Mouse (Mus musculus): ENCODE results near the gene Gm10197.

Gene Gm10197

DNA sequence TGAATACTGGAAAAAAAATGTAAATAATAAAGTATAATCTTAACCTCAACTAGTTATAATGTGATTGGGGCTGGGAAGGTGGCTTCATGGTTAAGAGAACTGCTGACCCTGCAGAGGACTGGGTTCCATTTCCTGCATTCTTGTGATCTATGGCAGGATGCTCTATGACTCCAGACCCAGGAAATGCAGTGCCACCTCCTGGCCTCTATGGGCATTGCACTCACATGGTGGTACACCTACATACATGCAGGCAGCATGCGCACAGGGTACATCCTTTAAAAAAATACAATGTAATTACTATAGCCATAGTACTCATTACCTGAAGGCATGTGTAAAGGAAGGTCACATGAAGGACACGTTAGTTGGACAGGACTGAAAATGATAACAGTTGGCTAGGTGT is 8.6 kb downstream of the Gm10197 start:
- in situ Hi-C loops (cut with MboI; ENCODE audit: low sequenced_read_pairs): loop anchor here (25.0 kb wide), 1 partner anchor 351 kb away; no protein-coding TSS in a partner anchor

DNA sequence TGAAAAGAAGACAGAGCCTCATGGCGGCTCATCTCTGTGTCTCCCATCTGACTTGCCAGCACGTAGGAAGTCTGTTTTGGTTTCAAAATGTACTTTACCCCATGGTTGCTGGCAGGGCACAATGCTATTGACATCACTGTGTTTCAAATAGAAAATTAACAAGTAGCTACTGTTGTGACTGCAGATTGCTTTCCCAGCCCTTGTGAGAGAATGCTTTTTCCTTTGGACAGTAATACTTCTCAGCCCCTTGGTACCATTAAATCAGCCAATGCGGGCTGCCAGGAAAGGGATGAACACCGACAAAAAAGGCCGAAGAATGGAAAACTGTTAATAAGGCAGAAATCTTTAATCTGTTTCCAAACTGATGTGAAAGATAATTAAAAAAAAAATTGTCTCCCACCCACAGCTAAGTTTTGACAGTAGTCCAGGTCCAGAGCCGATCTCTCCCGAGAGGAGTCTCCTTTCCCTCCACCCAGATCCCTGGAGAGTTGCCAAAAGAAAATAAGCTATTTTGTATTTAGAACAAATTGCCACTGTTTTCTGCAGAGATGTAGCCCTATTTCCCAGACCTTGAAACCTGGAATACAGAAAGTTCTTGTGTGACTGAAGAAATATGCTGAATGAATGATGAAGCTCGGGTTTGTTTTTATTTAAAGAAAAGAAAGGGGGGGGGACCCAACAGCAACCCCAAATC is 11.2 kb downstream of the Gm10197 start:
- in situ Hi-C loops (cut with MboI; ENCODE audit: low sequenced_read_pairs): loop anchor here (25.0 kb wide), 1 partner anchor 348 kb away; no protein-coding TSS in a partner anchor

DNA sequence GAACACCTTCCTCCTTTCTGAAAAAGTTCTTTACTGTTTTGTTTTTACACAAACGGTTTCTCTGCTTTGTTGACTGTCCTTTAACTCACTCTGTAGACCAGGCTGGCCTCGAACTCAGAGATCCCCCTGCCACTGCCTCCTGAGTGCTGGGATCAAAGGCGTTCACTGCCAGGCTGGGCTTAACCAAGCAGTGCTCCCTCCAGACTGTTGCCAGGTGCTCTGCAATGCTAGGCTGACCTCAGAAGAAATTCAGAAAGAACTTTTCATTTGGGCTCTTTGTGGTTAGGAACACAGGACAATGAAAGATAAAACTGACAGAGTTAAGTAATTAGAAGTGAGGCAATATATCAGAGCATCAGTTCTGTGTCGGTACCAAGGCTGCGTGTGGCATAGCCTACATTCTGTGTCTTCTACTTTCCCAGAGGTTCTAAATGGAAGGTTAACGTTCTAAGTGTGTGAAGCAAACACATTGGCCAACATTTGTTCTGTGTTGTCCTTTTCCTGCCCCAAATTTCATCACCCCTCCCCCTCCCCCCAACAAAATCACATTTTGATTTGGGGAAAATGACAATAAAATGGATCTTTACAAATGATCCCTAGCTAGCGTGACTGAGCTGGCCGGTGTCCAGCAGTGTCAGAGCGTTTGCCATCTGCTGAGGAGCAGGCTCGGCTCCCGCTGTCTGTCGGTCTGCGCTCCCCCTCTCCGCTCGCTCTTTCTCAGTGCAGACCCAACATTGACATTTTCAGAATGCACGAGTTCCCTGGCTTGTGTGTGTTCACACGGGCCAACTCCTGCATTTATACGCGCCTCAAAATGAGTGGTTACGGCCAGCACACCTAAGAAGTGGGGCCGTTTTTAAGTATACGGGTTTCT is 12.2 kb downstream of the Gm10197 start:
- in situ Hi-C loops (cut with MboI; ENCODE audit: low sequenced_read_pairs): loop anchor here (25.0 kb wide), 1 partner anchor 347 kb away; no protein-coding TSS in a partner anchor

DNA sequence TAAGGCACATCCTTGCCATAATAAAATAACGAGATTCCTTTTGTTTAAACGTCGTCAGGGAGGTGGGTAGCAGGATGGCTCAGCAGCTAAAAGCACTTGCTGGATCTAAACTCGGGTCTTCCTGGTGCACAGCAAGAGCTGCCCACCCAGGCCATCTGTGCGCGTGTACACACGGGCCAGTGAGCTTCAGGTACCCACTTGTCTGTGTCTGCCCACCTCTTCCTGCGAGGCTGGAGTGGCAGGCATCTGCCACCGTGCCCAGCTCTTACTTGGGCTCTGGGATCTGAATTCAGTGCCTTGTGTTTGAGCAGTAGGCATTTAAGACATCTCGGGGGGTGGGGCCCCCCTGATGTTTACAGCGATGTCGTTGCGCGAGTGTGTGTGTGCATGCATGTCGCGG is 16.5 kb downstream of the Gm10197 start:
- in situ Hi-C loops (cut with MboI; ENCODE audit: low sequenced_read_pairs): loop anchor here (25.0 kb wide), 1 partner anchor 343 kb away; no protein-coding TSS in a partner anchor

DNA sequence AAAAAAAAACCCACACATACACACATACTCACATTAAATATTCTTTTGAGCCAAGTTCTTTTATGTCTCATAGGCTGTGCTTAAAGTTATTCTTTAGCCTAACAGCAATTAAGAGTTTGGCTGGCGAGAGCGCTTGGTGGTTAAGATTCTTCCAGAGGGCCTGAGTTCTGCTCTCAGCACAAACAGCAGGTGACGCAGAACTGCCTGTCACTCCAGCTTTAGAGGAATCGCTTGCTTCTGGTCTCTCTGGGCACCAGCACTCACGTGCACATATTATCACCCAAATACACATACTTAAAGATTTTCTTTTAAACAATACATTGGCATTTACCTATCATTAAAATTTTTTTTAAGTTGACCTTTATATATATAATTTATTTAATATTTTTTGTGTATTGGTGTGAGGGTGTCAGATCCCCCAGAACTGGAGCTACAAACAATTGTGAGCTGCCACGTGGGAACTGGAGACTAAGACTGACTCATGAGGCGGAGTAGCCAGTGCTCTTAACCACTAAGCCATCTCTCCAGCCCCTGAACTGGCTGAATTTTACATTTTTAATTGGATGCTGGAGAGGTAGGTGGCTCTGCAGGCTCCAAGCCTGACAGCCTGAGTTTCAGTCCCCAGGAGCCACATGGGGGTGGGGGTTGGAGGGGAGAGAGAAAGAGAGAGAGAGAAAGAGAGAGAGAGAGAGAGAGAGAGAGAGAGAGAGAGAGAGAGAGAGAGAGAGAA is 17.1 kb downstream of the Gm10197 start:
- in situ Hi-C loops (cut with MboI; ENCODE audit: low sequenced_read_pairs): loop anchor here (25.0 kb wide), 1 partner anchor 342 kb away; no protein-coding TSS in a partner anchor

DNA sequence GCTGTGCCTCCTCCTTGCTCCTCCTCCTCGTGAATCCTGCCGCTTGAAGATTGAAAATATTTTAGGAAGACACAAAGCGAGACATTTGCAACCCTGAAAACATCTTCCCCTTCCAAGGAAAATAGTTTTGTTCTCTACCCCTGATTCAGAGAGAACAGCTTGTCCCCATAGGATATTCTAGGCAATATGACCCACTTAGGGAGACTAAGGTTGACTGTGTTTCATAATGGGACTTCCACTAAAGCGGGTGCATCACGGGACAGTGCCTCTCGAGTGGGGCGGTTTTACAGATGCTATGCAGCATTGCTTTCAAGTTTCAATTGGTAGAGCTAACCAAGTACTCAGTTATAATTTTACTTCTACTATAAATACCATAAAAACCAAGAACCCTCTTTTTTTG is 17.7 kb downstream of the Gm10197 start:
- in situ Hi-C loops (cut with MboI; ENCODE audit: low sequenced_read_pairs): loop anchor here (25.0 kb wide), 1 partner anchor 342 kb away; no protein-coding TSS in a partner anchor

DNA sequence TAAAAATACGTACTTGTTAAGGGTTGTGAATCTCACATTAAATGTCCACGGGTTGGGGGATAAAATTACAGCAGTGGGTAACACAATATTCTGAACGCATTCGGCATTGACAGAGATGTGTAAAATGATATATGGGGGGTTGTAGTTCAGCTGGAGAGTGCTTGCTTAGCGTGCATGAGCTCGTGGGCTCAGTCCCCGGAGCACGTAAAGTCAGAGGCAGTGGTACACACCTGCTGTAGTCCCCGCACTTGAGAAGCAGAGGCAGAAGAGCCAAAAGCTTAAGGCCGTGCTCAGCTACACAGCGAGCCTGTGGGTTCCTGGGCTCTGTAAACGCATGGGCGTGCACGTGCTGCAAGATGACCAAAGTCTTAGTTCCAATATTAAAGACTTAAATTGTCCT is 25.8 kb downstream of the Gm10197 start:
- in situ Hi-C loops (cut with MboI; ENCODE audit: low sequenced_read_pairs): no loop called here

DNA sequence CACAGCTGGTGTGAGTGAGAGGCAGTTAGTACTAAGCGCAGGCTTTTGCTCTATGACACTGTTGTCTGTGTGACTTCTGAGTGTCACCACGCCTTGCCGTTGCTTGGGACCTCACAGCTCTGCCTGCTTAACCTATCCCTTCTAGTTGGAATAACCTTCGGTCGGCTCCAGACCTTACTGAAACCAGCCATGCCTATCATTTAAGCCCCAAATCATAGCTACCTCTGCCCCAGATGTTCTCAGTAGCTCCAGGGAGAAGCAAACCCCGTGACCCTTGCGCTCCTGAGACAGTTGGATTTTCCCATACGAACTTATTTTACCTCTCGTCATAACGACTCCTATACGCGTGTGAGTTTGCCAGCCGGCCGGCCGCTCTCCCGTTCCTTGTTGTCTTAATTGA is 27.5 kb downstream of the Gm10197 start:
- in situ Hi-C loops (cut with MboI; ENCODE audit: low sequenced_read_pairs): no loop called here

DNA sequence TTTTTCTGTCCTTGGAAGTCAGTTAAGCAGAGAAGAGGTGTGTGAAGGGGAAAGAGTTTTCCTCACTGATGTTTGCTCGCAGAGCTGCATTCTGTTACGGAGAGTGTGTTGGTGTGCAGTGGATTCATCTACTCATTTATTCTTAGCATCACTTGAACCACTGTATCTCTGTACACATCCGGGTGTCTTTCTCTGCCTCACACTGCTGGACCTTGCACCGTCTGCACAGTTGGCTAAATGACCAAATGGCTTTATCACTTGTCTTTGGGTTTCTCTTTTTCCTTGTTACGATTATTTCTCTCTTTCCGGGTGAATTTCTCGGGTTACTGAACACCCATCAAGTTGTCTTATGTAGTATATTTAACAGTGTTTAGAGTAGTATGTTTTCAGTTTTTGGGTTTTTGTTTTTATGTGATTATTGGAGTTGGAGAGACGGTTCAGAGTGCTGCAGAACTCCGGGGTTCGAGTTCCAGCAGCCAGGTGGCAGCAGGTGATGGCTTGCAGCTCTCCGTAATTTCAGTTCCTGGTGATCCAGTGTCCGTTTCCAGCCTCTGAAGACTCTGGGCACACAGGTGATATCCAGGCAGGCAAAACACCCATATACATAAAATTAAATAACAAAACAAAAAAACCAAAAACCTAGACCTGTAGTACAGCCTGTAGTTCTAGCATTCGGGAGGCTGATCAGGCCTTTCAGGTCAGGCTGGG is 28.2 kb downstream of the Gm10197 start:
- in situ Hi-C loops (cut with MboI; ENCODE audit: low sequenced_read_pairs): no loop called here

DNA sequence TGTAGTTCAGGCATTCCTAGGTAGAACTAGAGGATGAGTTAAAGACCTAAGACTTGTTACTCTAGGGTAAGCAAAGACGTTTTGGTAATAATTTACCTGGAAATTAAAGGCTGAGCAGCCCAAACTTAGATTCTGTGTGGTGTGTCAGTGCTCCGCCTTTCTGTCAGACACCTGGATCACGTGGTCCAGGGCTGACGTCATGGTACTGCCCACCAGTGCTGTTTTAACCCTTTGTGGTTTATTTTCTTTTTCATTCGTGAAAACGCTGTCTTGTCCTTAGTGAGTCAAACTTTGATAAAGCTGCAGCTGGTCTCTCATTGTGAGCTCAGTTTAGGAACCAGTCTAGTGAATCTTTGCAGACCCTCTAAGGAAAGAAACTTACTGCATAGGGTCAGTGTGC is 31.1 kb downstream of the Gm10197 start:
- in situ Hi-C loops (cut with MboI; ENCODE audit: low sequenced_read_pairs): no loop called here

DNA sequence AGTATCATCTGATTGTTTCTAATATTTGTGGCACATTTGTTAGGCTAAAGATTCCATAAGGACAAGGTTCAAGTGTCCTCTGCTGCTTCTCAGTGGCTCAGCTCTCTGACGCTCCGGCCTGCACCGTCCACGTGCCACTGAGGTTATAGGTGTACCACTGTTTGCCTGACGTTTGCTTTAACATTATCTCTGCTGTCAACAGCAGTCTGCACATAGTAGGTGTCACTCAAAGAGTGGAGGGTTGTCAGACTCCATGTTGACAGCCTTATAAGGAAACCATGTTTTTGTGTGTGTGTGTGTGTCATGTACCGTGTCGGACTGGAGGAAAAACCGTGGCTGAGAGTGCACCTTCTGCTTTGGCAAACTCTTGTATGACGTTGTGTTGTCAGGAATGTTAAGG is 36.3 kb downstream of the Gm10197 start:
- in situ Hi-C loops (cut with MboI; ENCODE audit: low sequenced_read_pairs): no loop called here

DNA sequence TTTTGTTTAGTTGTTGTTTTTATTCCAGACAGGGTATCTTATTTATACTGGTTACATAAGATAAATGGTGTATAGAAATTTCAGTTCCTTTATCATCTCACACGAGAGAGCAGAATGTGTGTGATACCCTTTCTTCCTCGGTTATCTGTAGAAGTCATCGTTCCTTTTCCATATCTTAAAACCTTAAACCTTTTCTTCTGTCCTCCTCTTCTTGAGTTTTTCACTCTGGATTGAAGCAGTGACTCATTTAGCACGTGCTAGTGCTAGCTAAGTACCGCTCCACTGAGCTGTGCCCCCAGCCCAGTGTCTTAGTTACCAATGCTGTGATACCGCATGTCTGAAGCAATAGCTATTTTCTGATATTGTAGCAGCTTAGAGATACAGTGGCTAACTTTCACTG is 37.8 kb downstream of the Gm10197 start:
- in situ Hi-C loops (cut with MboI; ENCODE audit: low sequenced_read_pairs): no loop called here

DNA sequence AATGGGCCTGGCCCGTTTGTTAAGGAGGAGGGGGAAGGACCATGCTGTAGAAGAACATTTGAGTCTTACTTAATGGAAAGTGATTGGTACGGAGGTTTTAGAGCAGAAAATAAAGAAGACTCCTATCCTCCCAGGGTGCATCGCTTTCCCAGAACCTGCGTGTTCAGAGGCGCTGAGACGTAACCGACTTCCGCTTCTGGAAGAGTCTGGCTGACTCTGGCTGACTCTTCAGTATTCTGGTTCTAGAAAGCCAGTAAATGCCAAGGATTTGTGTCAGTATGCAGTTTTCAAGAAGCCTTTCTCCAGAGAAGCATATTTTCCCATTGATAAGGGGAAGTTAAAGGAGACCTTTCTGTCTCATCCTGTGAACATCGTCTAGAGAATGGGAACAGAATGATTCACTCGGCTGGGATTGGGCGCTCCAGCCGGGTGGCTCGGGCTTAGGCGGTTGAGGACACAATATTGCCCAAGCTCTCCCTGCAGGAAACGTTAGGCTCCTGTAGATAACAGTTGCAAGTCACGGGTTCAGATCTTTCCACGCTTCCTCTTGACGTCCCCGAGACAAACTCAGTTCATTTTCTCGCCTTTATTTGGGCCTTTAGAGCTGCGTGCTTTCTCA is 39.6 kb downstream of the Gm10197 start:
- in situ Hi-C loops (cut with MboI; ENCODE audit: low sequenced_read_pairs): no loop called here

DNA sequence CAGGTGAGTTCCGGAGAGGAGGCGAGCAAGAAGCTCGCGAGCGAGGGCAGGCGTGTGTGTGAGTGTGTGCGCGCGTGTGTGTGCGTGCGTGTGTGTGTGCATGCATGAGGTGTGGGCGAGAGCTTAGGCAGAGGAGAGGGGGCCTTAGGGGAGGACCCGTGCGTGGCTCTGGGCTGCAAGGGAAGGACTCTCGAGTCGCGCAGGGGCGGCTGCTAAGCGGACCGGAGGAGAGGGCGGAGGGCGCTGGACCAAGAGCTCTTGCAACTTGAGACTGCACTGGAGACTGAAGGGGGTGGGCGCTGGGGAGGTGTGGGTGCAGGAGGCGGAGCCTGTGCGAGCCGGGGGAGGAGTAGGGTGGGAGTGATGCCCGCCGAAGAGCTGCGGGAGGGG is 41.6 kb downstream of the Gm10197 start:
- in situ Hi-C loops (cut with MboI; ENCODE audit: low sequenced_read_pairs): no loop called here

DNA sequence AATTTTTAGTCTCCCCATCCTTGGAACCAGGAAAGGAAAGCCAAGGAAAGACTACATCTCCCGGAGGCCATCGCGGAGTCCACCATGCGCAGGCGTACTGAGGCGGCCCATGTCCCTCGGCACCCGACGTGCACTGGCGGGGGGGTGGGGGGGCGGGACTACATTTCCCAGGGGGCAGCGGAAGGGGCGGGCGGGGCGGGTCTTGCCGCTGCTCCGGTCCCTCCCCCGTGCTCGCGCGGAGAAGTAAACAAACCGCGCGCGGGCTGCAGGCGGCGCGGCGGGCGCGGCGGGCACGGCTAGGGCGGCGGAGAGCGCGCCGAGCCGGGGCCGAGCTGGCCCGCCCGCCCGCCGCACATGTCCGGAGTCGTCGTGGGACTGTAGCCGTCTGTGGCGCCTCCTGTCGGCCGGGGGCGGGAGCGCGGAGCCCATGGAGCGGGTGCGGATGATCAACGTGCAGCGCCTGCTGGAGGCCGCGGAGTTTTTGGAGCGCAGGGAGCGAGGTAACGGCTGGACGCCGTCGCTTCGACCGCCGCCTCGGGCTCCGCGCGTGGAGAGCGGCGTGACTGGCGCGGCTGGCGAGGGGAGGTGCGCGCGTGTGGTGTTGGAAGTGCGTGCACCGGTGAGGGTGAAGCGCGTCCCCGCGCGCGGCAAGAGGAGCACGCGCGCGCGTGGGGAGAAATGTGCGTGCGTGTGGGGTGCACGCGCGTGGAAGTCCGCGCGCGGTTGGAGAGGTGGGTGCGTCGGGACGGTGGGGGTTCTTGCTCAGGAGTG is 42.2 kb downstream of the Gm10197 start:
- in situ Hi-C loops (cut with MboI; ENCODE audit: low sequenced_read_pairs): no loop called here

DNA sequence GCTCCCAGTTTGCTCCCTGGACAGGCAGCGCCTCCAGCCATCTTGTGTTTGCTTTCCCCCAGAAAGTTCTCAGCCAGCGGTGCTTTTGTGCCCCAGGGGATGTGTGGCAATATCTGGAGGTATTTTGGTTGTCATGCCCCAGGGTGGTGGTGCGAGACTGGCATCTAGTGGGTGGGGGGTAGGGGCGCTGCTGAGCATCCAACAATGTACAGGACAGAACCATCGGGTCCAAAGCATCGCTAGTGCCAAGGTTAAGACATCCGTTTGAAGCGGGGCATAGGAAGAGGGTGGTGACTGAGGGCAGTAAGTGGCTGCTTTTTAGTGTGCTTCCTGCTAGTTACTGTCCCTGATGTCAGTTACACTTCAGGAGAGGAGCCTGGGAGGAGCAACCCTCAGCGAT is 43.5 kb downstream of the Gm10197 start:
- in situ Hi-C loops (cut with MboI; ENCODE audit: low sequenced_read_pairs): no loop called here

DNA sequence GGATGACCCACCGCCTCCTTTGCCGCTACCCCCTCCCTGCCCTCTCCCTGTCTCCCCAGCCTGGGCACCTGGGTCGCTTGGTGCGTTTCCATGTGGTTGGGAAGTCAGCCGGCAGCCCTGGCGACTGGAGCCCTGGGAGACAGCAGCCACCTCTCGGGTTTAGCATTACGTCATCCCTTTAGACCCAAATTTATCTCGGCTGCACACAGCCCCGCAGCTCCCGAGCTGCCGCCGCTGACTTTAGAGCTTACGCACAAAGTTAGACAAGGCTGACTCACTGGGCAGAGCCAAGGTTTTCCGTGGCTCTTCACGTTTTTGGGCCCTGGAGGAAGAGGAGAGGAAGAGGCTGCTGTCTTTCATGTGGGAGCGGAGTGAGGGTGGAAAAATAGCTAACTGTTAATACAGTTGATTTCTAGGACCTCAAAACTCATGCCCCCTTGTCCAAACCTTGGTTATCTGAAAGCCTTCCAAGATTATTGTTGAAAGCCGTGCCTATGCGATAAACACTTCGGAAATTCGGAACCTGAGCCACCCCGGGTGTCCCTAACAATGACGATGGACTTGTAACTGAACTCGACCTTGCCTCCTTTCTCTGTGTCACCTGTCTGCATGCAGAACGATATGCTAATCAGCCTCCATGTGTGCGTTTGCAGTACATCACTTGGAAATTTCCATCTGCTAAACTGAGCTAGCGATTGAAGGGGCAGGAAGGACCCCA is 45.8 kb downstream of the Gm10197 start:
- in situ Hi-C loops (cut with MboI; ENCODE audit: low sequenced_read_pairs): no loop called here

DNA sequence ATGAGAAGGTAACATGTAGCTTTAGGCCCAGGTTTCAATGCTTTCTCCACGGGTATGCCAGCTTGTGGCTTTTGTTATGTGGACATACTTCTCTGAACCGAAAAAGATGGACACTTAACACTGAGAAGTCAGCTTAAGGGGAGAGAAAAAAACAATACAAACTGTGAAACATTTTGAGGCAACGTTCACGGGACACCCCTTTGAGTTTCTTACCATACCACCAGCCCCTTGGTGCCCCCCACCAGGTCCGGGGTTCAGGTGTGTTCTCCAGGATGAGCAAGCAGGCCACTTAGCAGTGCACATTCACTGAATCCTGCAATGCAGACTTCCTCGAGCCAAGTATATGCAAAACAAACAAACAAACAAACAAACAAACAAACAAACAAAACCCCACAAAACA is 46.7 kb downstream of the Gm10197 start:
- in situ Hi-C loops (cut with MboI; ENCODE audit: low sequenced_read_pairs): no loop called here

Data from CH12F3 (cell line).